Mouse (Mus musculus): ENCODE results near the gene Pbp2.

Gene Pbp2

DNA sequence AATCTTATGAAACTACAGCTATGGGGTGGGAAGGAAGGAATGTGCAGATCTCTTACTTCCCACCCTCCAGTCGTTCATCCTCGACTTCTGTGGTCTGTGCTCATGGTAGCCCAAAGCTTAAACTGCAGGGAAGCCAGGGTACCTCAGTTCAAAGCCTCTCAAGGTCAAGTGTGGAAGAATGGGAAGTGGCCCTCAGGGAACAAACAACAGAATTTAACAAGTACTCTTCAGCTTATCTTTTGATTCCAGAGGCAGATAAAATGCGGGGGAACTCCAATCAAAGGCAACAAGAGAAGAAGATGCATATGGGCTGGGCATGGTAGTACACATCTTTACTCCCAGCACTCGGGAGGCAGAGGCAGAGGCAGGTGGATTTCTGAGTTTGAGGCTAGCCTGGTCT lies 9.7 kb downstream of the Pbp2 start:
- no peak for DNase-seq

DNA sequence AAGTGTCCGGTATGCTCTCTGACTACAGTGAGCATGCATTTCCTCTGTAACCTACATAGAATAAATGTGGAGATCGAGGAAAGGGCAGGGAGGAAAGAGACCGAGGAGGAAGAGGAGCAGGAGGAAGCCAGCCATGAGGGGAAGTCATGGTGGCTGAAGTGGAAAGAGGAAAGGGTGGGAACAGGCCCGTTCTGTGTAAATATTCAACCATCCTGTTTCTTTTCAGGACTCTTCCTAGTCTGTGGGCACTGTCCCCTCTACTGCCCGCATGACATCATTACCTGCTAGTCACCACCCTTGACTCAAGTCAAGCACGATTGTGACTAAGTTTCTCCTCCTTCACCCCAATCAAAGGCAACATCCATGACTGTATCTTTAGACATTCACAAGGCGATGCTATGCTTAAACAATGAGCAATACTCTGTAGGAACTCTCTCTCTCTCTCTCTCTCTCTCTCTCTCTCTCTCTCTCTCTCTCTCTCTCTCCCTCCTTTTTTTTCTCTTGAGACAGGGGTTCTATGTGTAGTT lies 11.1 kb downstream of the Pbp2 start:
- DNase-seq = no peak

GRCm38 (mm10) chr6:135297570-135297969 lies 12.6 kb downstream of the Pbp2 start:
- no peak for DNase-seq

DNA sequence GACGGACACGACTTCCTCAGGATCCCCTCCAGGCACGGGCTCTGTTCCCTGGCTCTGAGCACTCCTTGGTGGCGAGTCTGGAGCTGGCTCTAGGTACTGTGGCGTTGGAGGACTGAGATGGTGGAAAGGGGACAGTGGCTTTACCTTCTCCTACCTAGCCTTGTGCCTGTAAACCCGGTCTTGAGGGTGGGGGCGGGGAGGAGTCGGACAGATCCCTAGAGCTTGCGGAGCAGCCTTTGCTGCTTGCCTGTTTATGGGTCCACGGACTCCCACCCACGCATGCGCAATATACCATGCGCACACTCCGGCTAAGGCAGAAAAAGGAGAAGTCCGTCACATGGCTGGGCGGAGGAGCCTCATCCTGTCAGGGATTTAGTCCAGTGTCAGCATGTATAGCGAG lies 13.9 kb downstream of the Pbp2 start:
- DNase-seq = no peak

DNA sequence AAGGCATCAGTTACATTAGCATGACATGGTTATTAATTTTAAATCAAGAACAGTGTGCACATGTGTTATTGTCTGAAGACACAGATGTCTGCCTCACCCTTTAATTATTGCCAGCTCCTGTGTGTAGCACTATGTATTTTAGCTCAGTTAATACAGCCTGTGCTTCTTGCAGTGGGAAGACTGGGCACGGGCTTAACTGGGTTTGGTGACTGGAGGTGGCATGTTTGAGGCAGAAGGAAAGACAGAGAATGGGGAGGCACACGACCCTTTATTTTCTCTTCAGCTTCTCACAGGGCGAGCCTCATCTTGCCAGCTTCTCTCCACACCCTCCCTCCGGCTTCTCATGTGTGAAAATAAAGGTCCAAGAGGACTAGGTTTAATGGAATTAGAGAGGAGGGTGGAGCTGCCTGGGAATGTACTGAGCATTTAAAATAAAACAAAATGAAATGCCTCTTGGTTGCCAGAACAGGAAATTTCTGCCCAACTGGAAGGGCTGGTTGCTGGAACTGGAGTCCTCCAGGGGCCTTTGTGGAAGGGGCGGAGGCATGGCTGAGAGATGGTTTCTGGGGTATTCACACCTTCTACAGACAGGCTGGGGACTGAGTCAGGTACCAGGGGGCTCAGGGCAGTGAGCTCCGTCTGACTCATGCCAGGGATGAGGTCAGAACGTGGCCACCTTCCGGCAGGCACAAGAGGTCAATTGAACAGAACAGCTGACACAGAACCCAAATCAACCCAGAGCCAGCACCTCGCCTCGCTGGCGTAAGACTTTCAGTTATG lies 14.9 kb downstream of the Pbp2 start:
- DNase-seq = peak; percentile 6 to 12

GRCm38 (mm10) chr6:135294150-135294549 lies 16.1 kb downstream of the Pbp2 start:
- DNase-seq = no peak

DNA sequence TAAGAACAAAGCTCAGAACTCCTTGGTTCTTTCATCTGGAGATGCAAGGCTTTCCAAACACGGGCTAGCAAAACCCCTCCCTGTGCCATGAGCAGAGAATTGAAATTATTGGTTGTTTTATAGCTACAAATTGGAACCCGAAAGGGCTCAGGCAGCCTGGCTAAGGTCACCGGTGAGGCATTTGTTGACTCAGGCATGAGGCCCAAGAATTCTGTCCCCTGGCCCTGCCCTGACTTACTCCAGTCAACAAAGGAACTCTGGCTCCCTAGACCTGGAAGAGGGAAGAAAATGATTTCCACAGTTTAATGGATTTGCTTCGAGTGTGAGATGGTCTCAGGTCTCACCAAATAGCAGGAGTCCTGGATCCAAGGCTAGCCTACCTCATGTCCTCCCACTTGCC lies 17.8 kb downstream of the Pbp2 start:
- DNase-seq = no peak

DNA sequence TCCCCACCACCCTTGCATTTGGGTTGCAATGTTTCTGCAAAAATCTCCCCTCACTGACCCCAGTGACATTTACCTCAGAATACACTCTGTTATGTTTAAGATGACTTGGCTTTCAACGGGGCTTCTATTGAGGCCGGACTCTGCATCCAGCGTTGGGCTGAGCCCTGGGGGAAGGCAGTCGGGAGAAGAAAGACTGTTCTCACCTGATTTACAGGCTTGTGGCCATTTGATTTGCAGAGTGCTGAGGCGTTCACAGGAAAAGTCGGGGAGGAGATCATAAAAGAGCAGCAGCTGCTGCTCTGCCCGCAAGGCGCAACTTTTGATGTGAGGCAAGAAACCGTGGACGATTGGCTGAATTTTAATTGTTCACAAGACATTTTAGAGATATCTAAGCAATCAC lies 30.3 kb downstream of the Pbp2 start:
- DNase-seq = no peak

DNA sequence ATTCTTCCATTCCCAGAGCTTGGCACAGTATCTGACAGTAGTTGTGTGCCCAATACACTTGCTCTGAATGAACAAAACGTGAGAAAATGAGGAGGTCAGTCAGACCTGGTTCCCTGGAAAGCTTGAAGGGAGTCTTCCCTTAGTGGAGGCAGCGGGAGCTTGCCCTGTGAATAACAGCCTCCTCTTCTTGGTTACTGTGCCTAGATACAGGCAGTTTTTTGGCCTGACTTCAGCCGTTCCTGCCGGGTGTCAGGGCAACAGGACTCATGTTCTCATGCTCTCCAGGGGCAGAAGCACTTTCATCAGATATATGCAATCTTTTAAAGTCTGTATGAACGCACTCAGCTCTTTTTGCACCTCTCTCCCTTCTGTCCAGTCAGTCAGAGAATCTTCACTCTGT lies 30.9 kb downstream of the Pbp2 start:
- DNase-seq = no peak

DNA sequence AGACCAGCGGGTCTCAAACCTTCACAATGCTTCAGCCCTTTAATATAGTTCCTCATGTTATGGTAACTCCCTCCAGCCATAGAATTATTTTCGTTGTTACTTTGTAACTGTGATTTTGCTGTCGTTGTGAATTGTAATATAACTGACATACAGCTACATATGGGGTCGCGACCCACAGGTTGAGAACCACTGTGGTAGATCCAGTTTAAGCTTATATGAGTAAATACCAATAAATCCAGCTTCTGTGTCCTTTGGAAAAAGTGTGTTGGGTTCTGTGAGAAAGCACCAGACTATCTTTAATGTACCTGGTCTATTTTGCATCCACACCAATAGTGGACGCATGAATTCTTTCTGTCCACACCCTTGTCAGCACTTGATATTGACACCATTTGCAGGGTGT lies 31.9 kb downstream of the Pbp2 start:
- DNase-seq = no peak

DNA sequence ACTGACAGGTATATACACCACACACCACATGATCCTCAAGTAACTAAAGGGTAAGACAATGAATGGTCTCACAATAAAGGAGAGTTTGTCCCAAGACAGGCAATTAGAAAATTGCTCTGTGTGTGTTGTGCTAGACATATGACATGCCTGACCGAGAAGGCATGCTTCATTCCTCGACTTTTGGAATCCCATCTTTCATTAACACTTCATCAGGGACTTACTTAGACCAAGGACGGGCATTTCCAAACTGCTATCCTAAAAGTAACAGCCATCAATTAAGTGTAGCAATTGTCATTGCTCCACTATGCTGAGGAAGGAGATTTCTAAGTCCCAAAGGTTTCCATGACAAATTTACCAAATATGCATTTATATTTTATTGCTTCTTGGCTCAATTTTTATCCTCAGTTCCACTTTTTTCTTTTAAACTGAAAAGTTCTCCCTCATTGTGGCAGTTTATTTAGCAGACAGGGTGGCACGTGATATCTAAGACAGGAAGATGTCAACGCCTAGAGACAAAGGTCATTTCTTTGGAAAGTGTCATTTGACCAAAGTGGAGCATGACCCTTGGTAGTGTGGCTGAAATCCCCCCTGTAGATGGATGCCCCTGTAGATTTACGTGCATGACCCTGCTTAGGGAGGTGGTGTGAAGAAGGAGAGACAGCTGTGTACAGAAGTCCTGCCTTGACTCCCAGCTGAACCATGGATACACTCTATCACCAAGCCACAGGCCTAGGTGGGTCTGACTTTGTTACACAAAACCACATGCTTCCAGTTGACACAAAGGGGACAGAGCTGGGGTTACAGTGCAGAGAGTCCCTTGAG lies 33.5 kb downstream of the Pbp2 start:
- no peak for DNase-seq

DNA sequence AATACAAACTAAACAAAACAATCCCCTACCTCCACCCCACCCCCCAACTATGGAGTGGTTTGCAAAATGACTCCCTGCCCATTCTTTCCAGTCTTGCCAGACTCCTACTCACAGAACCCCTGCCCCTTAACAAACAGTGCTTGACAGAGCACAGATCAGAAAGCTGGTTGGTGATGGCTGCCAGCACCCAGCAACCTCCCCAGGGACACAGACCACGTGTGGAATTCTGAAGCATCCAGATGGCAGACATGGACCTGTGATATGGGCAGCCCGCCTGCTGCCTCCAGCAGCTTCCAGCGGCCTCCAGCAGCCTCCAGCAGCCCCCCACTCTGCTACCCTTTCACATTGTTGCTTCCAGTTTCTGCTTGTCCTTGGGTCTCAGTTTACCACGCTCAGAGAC lies 35.0 kb downstream of the Pbp2 start:
- DNase-seq = peak in 1 of 2 experiments; percentile 30

- no peak for DNase-seq
Measured at GRCm38 (mm10) chr6:135273066-135273465, 37.1 kb downstream of the Pbp2 start.

DNA sequence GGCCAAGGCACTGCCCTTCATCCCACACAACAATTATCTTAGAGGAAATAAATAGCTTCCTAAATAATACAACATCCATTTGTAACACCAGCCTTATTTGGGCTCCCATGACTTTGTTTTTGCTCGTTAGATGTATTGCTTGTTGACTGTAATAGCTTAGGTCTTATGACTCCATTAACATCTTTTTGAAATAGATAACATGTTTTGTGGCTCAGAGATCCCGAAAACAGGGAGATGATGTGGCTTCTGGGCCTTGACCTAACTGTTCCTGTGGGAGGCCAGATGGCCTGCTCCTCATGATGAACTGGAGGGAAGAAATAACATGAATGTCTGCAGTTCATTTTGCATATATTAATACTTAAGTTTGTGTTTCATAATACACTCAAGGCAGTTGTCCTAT lies 38.4 kb downstream of the Pbp2 start:
- DNase-seq = no peak

DNA sequence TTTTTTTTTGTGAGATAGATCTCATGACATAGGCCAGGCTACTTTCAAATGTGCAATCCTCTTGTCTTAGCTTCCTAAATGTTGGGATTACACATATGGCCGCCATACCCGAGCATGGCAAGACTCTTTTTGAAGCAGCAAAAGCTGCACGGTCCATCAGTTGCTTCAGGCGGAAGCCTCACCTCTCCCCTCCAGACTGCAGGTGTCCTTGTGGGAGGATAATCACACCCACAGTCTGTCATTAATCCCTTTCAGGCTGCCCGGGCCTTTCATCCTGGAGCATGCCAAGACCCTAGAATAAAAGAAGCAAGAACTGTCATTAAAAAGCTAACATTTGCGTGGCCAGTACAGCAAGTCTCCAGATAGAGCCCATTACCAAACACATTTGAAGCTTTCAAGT lies 40.6 kb downstream of the Pbp2 start:
- DNase-seq = no peak

DNA sequence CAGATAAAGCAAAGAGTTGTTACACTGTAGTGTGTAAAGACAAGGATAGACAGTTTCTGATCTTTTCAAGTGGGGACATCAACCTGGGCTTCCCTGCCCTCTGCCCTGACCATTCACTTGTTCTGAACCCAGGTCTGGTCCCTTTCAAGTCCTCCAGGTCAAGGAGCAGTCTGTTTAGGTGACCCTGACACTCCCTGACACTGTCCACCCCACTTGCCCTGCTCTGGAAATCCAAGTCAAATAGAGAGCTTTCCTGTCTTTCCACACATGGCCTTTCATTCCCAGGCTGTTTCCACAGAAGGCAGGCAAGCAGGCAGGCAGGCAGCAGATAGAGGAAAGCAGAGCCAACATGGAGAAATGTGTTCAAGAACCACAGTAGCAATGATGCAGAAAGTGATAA lies 41.8 kb downstream of the Pbp2 start:
- no peak for DNase-seq

- DNase-seq = no peak
Measured at GRCm38 (mm10) chr6:135267221-135267620, 43.0 kb downstream of the Pbp2 start.

DNA sequence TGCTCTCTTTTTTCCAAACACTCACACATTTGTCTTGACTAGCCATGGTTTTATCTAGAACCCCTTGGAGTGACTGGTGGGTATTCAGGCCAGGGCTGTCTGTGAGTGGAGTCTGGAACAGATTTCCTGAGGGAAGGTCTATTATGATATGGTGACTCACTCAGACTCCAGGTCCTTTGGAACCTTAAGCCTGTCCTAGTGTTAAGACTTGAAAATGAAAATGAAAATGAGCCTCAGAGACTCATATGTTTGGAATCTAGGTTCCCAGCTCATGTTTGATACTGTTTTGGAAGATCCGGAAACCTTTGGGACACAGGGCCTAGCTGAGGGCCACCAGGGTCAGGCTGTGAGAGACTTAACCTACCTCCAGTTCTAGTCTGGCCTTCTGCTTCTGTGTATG lies 44.1 kb downstream of the Pbp2 start:
- no peak for DNase-seq

DNA sequence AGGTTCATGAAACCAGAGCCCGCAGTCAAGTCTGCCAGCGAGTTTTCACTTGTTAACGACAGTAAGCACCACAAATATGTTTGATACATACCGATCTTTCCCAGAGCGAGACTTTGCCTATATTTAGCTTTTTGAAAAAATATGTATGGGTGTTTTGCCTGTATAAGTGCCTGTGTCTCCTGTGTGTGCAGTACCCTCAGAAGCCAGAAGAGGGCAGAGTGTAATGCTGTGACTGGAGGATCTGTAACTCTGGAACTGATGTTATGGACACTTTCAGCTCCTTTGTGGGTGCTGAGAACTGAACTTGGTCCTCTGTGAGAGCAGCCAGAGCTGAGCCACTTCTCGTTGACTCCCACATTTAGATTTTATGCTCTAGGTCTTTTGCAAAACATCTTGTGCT lies 46.1 kb downstream of the Pbp2 start:
- peak in 1 of 2 experiments; percentile 13 for DNase-seq

GRCm38 (mm10) chr6:135262565-135262964 lies 47.6 kb downstream of the Pbp2 start:
- DNase-seq = no peak

- DNase-seq = no peak
Measured at GRCm38 (mm10) chr6:135261124-135261523, 49.1 kb downstream of the Pbp2 start.

DNA sequence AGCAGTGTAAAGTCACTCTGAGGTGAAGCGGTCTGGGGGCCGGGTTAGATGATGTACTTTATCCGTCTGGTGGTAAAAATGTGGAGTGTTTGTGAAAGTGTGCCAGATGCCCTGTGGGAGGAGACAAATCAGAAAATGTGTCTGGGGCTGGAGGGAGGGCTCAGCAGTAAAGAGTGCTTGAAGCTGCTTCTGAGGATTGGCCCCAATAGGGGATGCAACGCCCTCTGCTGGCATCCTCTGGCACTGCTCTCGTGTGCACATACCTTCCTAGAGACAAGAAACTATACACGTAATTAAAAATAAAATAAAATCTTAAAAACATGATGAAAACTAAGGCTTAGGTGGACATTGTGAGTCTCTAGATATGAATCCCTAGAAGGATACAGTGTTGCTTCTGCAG lies 49.8 kb downstream of the Pbp2 start:
- no peak for DNase-seq

All from cerebellum, postnatal 14 days (tissue).